Mouse (Mus musculus) midbrain, embryonic 10.5 days (tissue): ENCODE measurements at regions not wholly inside any gene's neighbourhood (a gene's known extent, or its start where the extent isn't known, plus 50 kb on each side); places are given as distances from the start of the nearest gene placed in this dataset.

ENCODE experiments used
- DNase-seq: peaks from one replicate; pipeline ENCODE4 v3.0.0-alpha.2; 2017; ENCODE audit warnings: low spot score
- H3K27ac ChIP-seq: fragments of 300-500 bp; sonication (generic); replicated peaks from 2 replicates; pipeline ENCODE4 v1.5.1; 2016; ENCODE audit warnings: mild to moderate bottlenecking
- H3K27me3 ChIP-seq: fragments of 300-500 bp; sonication (generic); 2 replicates; pipeline ENCODE4 v1.6.1; 2016; ENCODE audit warnings: low read depth, mild to moderate bottlenecking; ENCODE audit not compliant: poor library complexity, severe bottlenecking
- H3K36me3 ChIP-seq: fragments of 300-500 bp; sonication (generic); 2 replicates; pipeline ENCODE4 v1.6.1; 2016; ENCODE audit warnings: mild to moderate bottlenecking, moderate library complexity
- H3K4me1 ChIP-seq: fragments of 300-500 bp; sonication (generic); 2 replicates; pipeline ENCODE4 v1.6.1; 2016
- H3K4me3 ChIP-seq: fragments of 300-500 bp; sonication (generic); 2 replicates; pipeline ENCODE4 v1.5.1; 2016; ENCODE audit warnings: mild to moderate bottlenecking, moderate library complexity
- H3K9me3 ChIP-seq: fragments of 300-500 bp; sonication (generic); replicated peaks from 2 replicates; pipeline ENCODE4 v1.6.1; 2016; ENCODE audit warnings: mild to moderate bottlenecking
- WGBS: fragments of 180-500 bp; shearing (Covaris S2); methylation state at CpG from one replicate; pipeline ENCODE4 v1.1.7; 2016; 5-methylcytosine and 5-hydroxymethylcytosine counted together

- H3K4me3 ChIP-seq, result no peak overlapping the region
- H3K9me3 ChIP-seq, result peaks cover 5% of the 10 kb centered on the region; the same call in 1 of the 2 replicates
- peaks cover 7% of the 10 kb centered on the region; the same call in 1 of the 2 replicates for H3K4me1 ChIP-seq
- no peak overlapping the region for H3K27ac ChIP-seq
- no peaks in the 10 kb centered on the region for H3K27me3 ChIP-seq
- no peak for DNase-seq
- WGBS, result 63% methylated on average over 2 of the region's 2 CpGs
- H3K36me3 ChIP-seq, result no peaks in the 10 kb centered on the region
Observed at GRCm38 (mm10) chr5:148647644-148648043, 95.1 kb upstream of the Ubl3 start.

GRCm38 (mm10) chr5:148645772-148646171 lies 93.2 kb upstream of the Ubl3 start:
- H3K27ac ChIP-seq, result no peak overlapping the region

GRCm38 (mm10) chr5:148645191-148645681 lies 92.6 kb upstream of the Ubl3 start:
- WGBS, result 90% methylated on average over 10 of the region's 10 CpGs
- H3K4me1 ChIP-seq, result 0 out of 2 replicates have a peak, but pooled peaks cover 4% of the 10 kb centered on the region
- DNase-seq, result no peak
- H3K9me3 ChIP-seq, result peaks cover 5% of the 10 kb centered on the region; the same call in 1 of the 2 replicates
- H3K27ac ChIP-seq, result no peak overlapping the region
- peaks cover 10% of the 10 kb centered on the region for H3K27me3 ChIP-seq
- no peak overlapping the region for H3K4me3 ChIP-seq
- no peaks in the 10 kb centered on the region for H3K36me3 ChIP-seq

More at GRCm38 (mm10) chr5:148645772-148646171, 93.2 kb upstream of the Ubl3 start:
- peaks cover 5% of the 10 kb centered on the region; the same call in 1 of the 2 replicates for H3K9me3 ChIP-seq
- H3K36me3 ChIP-seq, result no peaks in the 10 kb centered on the region
- H3K27me3 ChIP-seq, result peaks cover 10% of the 10 kb centered on the region
- DNase-seq, result no peak
- 69% methylated on average over 4 of the region's 4 CpGs for WGBS
- H3K4me3 ChIP-seq, result no peak overlapping the region
- 0 out of 2 replicates have a peak, but pooled peaks cover 4% of the 10 kb centered on the region for H3K4me1 ChIP-seq

- Histone ChIP-seq H3K27ac (no peak overlapping the region), H3K36me3 (no peaks in the 10 kb centered on the region), H3K27me3 (peaks cover 10% of the 10 kb centered on the region), H3K9me3 (peaks cover 5% of the 10 kb centered on the region; the same call in 1 of the 2 replicates), H3K4me3 (no peak overlapping the region), H3K4me1 (0 out of 2 replicates have a peak, but pooled peaks cover 4% of the 10 kb centered on the region)
- no peak for DNase-seq
- 94% methylated on average over 7 of the region's 7 CpGs for WGBS
Observed at GRCm38 (mm10) chr5:148644345-148644744, 91.8 kb upstream of the Ubl3 start.

- Histone ChIP-seq H3K27me3 (peaks cover 10% of the 10 kb centered on the region), H3K4me1 (0 out of 2 replicates have a peak, but pooled peaks cover 4% of the 10 kb centered on the region), H3K27ac (no peak overlapping the region), H3K9me3 (peaks cover 5% of the 10 kb centered on the region; the same call in 1 of the 2 replicates), H3K36me3 (no peaks in the 10 kb centered on the region), H3K4me3 (no peak overlapping the region)
- no peak for DNase-seq
- WGBS, result 49% methylated on average over 15 of the region's 15 CpGs
Observed at GRCm38 (mm10) chr5:148641652-148642395, 89.2 kb upstream of the Ubl3 start.

GRCm38 (mm10) chr5:148640523-148640922 lies 87.9 kb upstream of the Ubl3 start:
- no peak overlapping the region for H3K27ac ChIP-seq
- 45% methylated on average over 14 of the region's 14 CpGs for WGBS
- H3K4me3 ChIP-seq, result no peak overlapping the region
- H3K27me3 ChIP-seq, result peaks cover 10% of the 10 kb centered on the region
- no peak for DNase-seq
- H3K36me3 ChIP-seq, result no peaks in the 10 kb centered on the region
- H3K9me3 ChIP-seq, result peaks cover 5% of the 10 kb centered on the region; the same call in 1 of the 2 replicates
- H3K4me1 ChIP-seq, result 0 out of 2 replicates have a peak, but pooled peaks cover 4% of the 10 kb centered on the region

- Histone ChIP-seq H3K9me3 (no peaks in the 10 kb centered on the region), H3K36me3 (no peaks in the 10 kb centered on the region), H3K27ac (no peak overlapping the region), H3K4me3 (no peak overlapping the region), H3K4me1 (peaks cover 9% of the 10 kb centered on the region; the same call in 1 of the 2 replicates), H3K27me3 (no peaks in the 10 kb centered on the region)
- no peak for DNase-seq
- WGBS, result 78% methylated on average over 11 of the region's 11 CpGs
Observed at GRCm38 (mm10) chr5:148634919-148635356, 82.3 kb upstream of the Ubl3 start.

- Histone ChIP-seq H3K27ac (no peak overlapping the region), H3K9me3 (no peaks in the 10 kb centered on the region), H3K4me1 (peaks cover 9% of the 10 kb centered on the region; the same call in 1 of the 2 replicates), H3K36me3 (no peaks in the 10 kb centered on the region), H3K4me3 (no peak overlapping the region), H3K27me3 (no peaks in the 10 kb centered on the region)
- no peak for DNase-seq
- WGBS, result 79% methylated on average over 5 of the region's 5 CpGs
Observed at GRCm38 (mm10) chr5:148633999-148634398, 81.4 kb upstream of the Ubl3 start.

GRCm38 (mm10) chr5:148633331-148633730 lies 80.7 kb upstream of the Ubl3 start:
- Histone ChIP-seq H3K4me3 (no peak overlapping the region), H3K36me3 (no peaks in the 10 kb centered on the region), H3K4me1 (peaks cover 9% of the 10 kb centered on the region; the same call in 1 of the 2 replicates), H3K27me3 (no peaks in the 10 kb centered on the region), H3K27ac (no peak overlapping the region), H3K9me3 (no peaks in the 10 kb centered on the region)
- DNase-seq, result no peak
- WGBS, result 86% methylated on average over 6 of the region's 6 CpGs

- no peak for DNase-seq
- Histone ChIP-seq H3K9me3 (no peaks in the 10 kb centered on the region), H3K27ac (no peak overlapping the region), H3K4me3 (no peak overlapping the region), H3K4me1 (peaks cover 9% of the 10 kb centered on the region; the same call in 1 of the 2 replicates), H3K36me3 (no peaks in the 10 kb centered on the region), H3K27me3 (no peaks in the 10 kb centered on the region)
- 80% methylated on average over 11 of the region's 11 CpGs for WGBS
Observed at GRCm38 (mm10) chr5:148632516-148633170, 80.1 kb upstream of the Ubl3 start.

- 94% methylated on average over 5 of the region's 5 CpGs for WGBS
- H3K27me3 ChIP-seq, result no peaks in the 10 kb centered on the region
- H3K4me3 ChIP-seq, result no peak overlapping the region
- DNase-seq, result no peak
- no peak overlapping the region for H3K27ac ChIP-seq
- H3K4me1 ChIP-seq, result peaks cover 9% of the 10 kb centered on the region; the same call in 1 of the 2 replicates
- no peaks in the 10 kb centered on the region for H3K9me3 ChIP-seq
- H3K36me3 ChIP-seq, result no peaks in the 10 kb centered on the region
Observed at GRCm38 (mm10) chr5:148631566-148631965, 79.0 kb upstream of the Ubl3 start.

GRCm38 (mm10) chr5:148626014-148626413 lies 73.4 kb upstream of the Ubl3 start:
- no peaks in the 10 kb centered on the region for H3K9me3 ChIP-seq
- WGBS, result 91% methylated on average over 5 of the region's 5 CpGs
- no peak for DNase-seq
- peaks cover 6% of the 10 kb centered on the region; the same call in 1 of the 2 replicates for H3K4me1 ChIP-seq
- no peak overlapping the region for H3K4me3 ChIP-seq
- H3K36me3 ChIP-seq, result no peaks in the 10 kb centered on the region
- H3K27ac ChIP-seq, result no peak overlapping the region
- no peaks in the 10 kb centered on the region for H3K27me3 ChIP-seq
